Mouse (Mus musculus) liver, embryonic 14.5 days (tissue): ENCODE results near the gene Slc19a2.

Experiments used
- CTCF ChIP-seq: IDR thresholded peaks from 2 replicates; pipeline ENCODE4 v1.5.1; 2016; ENCODE audit warnings: antibody characterized with exemption, low read depth, control low read depth
- EP300 ChIP-seq: IDR thresholded peaks from 2 replicates; pipeline ENCODE4 v1.6.1; 2016; ENCODE audit warnings: antibody characterized with exemption, low read depth

DNA sequence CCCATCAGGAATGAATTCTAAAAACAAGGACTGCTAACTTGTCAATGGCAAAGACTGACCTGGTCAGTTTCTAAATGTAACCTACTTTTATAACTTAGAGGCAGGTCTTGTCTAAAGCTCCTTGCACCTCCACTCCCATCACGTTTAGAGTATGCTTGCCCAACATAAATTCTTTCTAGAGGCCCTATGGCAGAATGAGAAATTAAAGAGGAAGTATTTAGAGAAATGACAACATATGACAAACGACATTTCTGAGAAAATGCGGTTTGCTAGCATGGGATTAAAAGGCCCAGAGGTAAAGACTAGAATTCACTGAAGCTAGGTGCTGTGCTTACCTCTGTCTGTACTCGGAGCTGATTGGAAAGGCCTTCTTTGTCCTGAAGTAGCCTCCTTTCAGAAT is 53.1 kb downstream of the Slc19a2 start:
- TF ChIP-seq CTCF (no peak), EP300 (no peak)
